Mouse (Mus musculus): ENCODE data around the gene Gm9507.
"Not testable (repeated sequence)": the region's sequence is repeated elsewhere in the genome, so short reads cannot be mapped to it uniquely, and the experiment has no call there.

Gm9507 gene

DNA sequence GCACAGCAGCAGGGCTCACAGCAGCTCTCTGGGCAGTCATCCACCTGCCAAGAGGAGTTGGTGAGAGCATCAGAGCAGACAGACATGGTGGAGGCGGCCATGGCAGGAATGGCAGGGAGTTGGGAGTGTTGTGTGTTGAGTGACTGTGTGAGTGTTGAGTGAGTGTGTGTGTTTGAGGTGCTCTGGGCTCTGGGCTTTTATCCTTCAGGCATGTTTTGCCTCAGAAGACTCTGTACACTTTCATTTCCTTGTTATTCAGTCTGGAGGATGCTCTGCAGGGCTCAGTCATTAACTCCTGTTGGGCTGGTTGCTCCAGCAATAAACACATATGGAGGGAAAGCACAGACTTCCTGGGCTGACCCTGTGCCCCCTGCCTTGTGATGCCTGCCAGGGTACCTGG is 40.4 kb downstream of the Gm9507 start, which contains the start of gene Gm3238:
TSS of gene Gm3238 (minus strand) at position 101 of the 400 bp plus-strand sequence.
- not testable (repeated sequence) for DNase-seq

GRCm38 (mm10) chr10:77769727-77770126 is 41.9 kb downstream of the Gm9507 start:
- DNase-seq: no peak
